Mouse (Mus musculus) lung, postnatal 0 days (tissue): ENCODE measurements around the gene Nox4. TPM values are rescaled to one million over a fixed set of nuclear protein-coding genes. Genes with fewer than 3 reads are reported as not detected.
A peak's percentile ranks its signal among the peaks of the same experiment; 100 is the strongest.
"Not testable (repeated sequence)": the region's sequence is repeated elsewhere in the genome, so short reads cannot be mapped to it uniquely, and the experiment has no call there.

Source experiments
- ATAC-seq: fragments of 200-750 bp; cut with Nextera tagmentation; 2 replicates; pipeline ENCODE4 v1.8.0; 2017; ENCODE audit warnings: moderate library complexity
- DNase-seq: peaks from one replicate; pipeline ENCODE4 v3.0.0-alpha.2; 2016; ENCODE audit warnings: low spot score
- H3K27ac ChIP-seq: fragments of 300-500 bp; sonication (generic); 2 replicates; pipeline ENCODE4 v1.5.1; 2014; ENCODE audit warnings: antibody characterized with exemption, mild to moderate bottlenecking, low read length, mixed read lengths
- H3K27me3 ChIP-seq: fragments of 300-500 bp; sonication (generic); replicated peaks from 2 replicates; pipeline ENCODE4 v1.6.1; 2014; ENCODE audit warnings: low read length, mixed read lengths; ENCODE audit not compliant: insufficient read depth
- H3K36me3 ChIP-seq: fragments of 300-500 bp; sonication (generic); 2 replicates; pipeline ENCODE4 v1.6.1; 2014; ENCODE audit warnings: low read length, mixed read lengths; ENCODE audit not compliant: insufficient read depth
- H3K4me1 ChIP-seq: fragments of 300-500 bp; sonication (generic); 2 replicates; pipeline ENCODE4 v1.6.1; 2014; ENCODE audit warnings: antibody characterized with exemption, low read depth, low read length, mixed read lengths; ENCODE audit not compliant: insufficient read depth
- H3K4me2 ChIP-seq: fragments of 300-500 bp; sonication (generic); replicated peaks from 2 replicates; pipeline ENCODE4 v1.6.1; 2014; ENCODE audit warnings: low read depth, mild to moderate bottlenecking, low read length, moderate library complexity, mixed read lengths
- H3K4me3 ChIP-seq: fragments of 300-500 bp; sonication (generic); 2 replicates; pipeline ENCODE4 v1.5.1; 2014; ENCODE audit warnings: low read depth, low read length
- H3K9ac ChIP-seq: fragments of 300-500 bp; sonication (generic); replicated peaks from 2 replicates; pipeline ENCODE4 v1.6.1; 2014; ENCODE audit warnings: low read depth, mild to moderate bottlenecking
- H3K9me3 ChIP-seq: fragments of 300-500 bp; sonication (generic); 2 replicates; pipeline ENCODE4 v1.6.1; 2016; ENCODE audit warnings: low read length, mixed read lengths
- CTCF ChIP-seq: IDR thresholded peaks from 2 replicates; pipeline ENCODE4 v1.5.1; 2016; ENCODE audit warnings: antibody characterized with exemption, mild to moderate bottlenecking
- WGBS: fragments of 180-500 bp; shearing (Covaris S2); extraction: QIAGEN DNeasy Blood & Tissue Kit; methylation state at CpG from one replicate; pipeline ENCODE4 v1.1.7; 2014; 5-methylcytosine and 5-hydroxymethylcytosine counted together
- polyA plus RNA-seq: library from polyadenylated mRNA; unstranded; fragments of >200 nt; fragmentation: Nextera tagmentation; extraction: Ambion mirVana; gene quantifications from 2 replicates; pipeline ENCODE4 v1.2.1, GENCODE M21; 2015

Gene Nox4
- polyA plus RNA-seq, 1 experiment from 2014 or later: 13.9 TPM

DNA sequence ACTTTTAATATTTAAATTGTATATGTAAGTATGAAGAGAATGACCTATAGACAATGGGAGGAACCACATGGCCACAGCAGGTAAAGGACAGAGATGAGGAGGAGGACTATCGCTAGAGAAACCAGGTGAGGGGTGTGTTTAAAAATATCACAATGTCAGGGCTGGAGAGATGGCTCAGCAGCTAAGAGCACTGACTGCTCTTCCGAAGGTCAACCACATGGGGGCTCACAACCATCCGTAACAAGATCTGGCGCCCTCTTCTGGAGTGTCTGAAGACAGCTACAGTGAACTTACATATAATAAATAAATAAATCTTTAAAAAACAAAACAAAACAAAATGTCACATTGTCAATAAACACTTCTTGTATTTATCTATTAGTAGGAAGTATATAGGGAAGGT lies 165.5 kb downstream of the Nox4 start:
- not testable (repeated sequence) for H3K27ac ChIP-seq, ATAC-seq, H3K4me1 ChIP-seq, H3K4me2 ChIP-seq, H3K4me3 ChIP-seq, H3K36me3 ChIP-seq, H3K9me3 ChIP-seq, H3K9ac ChIP-seq, H3K27me3 ChIP-seq
- DNase-seq: peak; percentile 27
- WGBS: 11% methylated on average over 4 of the region's 4 CpGs
- TF ChIP-seq CTCF: peak; percentile 65

GRCm38 (mm10) chr7:87413271-87413670 lies 167.4 kb downstream of the Nox4 start:
- ATAC-seq (no peak), DNase-seq (no peak)
- no peaks in the 10 kb centered on the region for H3K36me3 ChIP-seq
- no peak overlapping the region for H3K27ac ChIP-seq
- H3K27me3 ChIP-seq: no peaks in the 10 kb centered on the region
- H3K4me3 ChIP-seq: no peak overlapping the region
- no peaks in the 10 kb centered on the region for H3K4me1 ChIP-seq
- TF ChIP-seq CTCF: no peak
- no peak overlapping the region for H3K4me2 ChIP-seq
- H3K9me3 ChIP-seq: no peaks in the 10 kb centered on the region
- no peak overlapping the region for H3K9ac ChIP-seq
- 44% methylated on average over 1 of the region's 1 CpGs for WGBS

Other genes with a start within 250 kb of the Nox4 start
- not detected in 2 replicates for gene Vmn2r79, start 250.0 kb upstream of the Nox4 start, polyA plus RNA-seq
- gene Tyr, start 247.4 kb downstream of the Nox4 start, polyA plus RNA-seq: 0.02 TPM in 1 of 2 replicates, not detected in the other